8 mouse cellular contexts compared by ENCODE assay signal in the genomic region with DNA sequence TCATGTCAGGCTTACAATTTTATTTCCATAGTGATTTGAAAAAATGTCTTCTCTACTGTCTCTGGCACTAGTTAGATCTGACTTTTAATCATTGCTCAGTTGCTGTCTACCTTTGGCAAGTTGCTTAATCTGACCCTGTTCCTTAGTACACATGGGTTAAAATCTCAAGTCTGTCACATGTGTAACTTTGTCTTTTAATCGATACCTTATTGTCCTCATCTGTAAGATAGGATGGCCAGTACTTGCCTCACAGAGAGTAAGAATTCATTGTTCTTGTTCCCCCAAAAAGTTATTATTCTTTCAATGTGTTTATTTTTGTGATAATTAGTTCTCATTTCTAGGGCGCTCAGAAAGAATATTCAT. TPM values are rescaled to one million over a fixed set of nuclear protein-coding genes. Genes with fewer than 3 reads are reported as not detected.
DNase-seq lines count a peak whose midpoint lies in the region; ATAC-seq and TF ChIP-seq lines count a peak whose summit lies in the region.
"Had no signal": no experiment of that assay in that cellular context is flagged by ENCODE, and none has a peak within 500 bp of the region (broad histone marks: within the 10 kb centered on the region; RNA-seq: fewer than 3 reads in every experiment).

No protein-coding gene starts in this region.

- no peak for ATAC-seq in lung, postnatal 0 days
- no peak for ATAC-seq in forebrain, embryonic 12.5 days (ENCODE audit: low FRiP score)
- ATAC-seq in limb, embryonic 14.5 days (ENCODE audit: low FRiP score, low read depth) = no peak
- ATAC-seq in stomach, embryonic 15.5 days (ENCODE audit: insufficient read depth, low FRiP score, low read depth) = no peak

- peak overlapping the region; percentile 85 for H3K27ac ChIP-seq in lung, postnatal 0 days (ENCODE audit: low read length)
- H3K27ac ChIP-seq in forebrain, embryonic 12.5 days = peak overlapping the region; percentile 99
- H3K27ac ChIP-seq in limb, embryonic 14.5 days (replicated peaks; ENCODE audit: low read depth, low read length) = peak overlapping the region; percentile 90
- peak overlapping the region; percentile 97 for H3K27ac ChIP-seq in stomach, embryonic 15.5 days

- TF ChIP-seq CTCF in lung, postnatal 0 days (IDR thresholded peaks at IDR 0.05) = no peak

- no peak for TF ChIP-seq POLR2A in limb, embryonic 14.5 days (IDR thresholded peaks at IDR 0.05; ENCODE audit: borderline replicate concordance, extremely low read depth, insufficient read depth, insufficient read length)

- peaks cover 12% of the 10 kb centered on the region; the same call in 1 of the 2 replicates for H3K4me1 ChIP-seq in lung, postnatal 0 days (ENCODE audit: insufficient read depth, low read depth, low read length)
- peaks cover 23% of the 10 kb centered on the region for H3K4me1 ChIP-seq in forebrain, embryonic 12.5 days
- H3K4me1 ChIP-seq in limb, embryonic 14.5 days (ENCODE audit: control insufficient read depth, insufficient read depth, low read length) = peaks cover 13% of the 10 kb centered on the region
- 0 out of 2 replicates have a peak, but pooled peaks cover 9% of the 10 kb centered on the region for H3K4me1 ChIP-seq in stomach, embryonic 15.5 days

- H3K9ac ChIP-seq in lung, postnatal 0 days (replicated peaks; ENCODE audit: low read depth) = peak overlapping the region; percentile 57
- H3K9ac ChIP-seq in forebrain, embryonic 12.5 days = peak overlapping the region; percentile 62
- H3K9ac ChIP-seq in limb, embryonic 14.5 days (ENCODE audit: low read depth, low read length, severe bottlenecking) = peak overlapping the region; percentile 66; the same call in 1 of the 2 replicates
- H3K9ac ChIP-seq in stomach, embryonic 15.5 days = peak overlapping the region; percentile 51; the same call in 1 of the 2 replicates

- DNase-seq in lung, postnatal 0 days (ENCODE audit: low spot score) = no peak
- DNase-seq in lung, postnatal 36 days = no peak
- DNase-seq in limb, embryonic 14.5 days (ENCODE audit: low spot score) = no peak
- DNase-seq in right cerebral cortex, adult 18-20 months = no peak
- no peak for DNase-seq in spleen, postnatal 14 days (ENCODE audit: low spot score in 2 of 2)
- DNase-seq: thymus, adult 2 months had no signal

- H3K9me3 ChIP-seq in lung, postnatal 0 days (ENCODE audit: low read length) = no peaks in the 10 kb centered on the region
- H3K9me3 ChIP-seq in forebrain, embryonic 12.5 days = no peaks in the 10 kb centered on the region
- no peaks in the 10 kb centered on the region for H3K9me3 ChIP-seq in limb, embryonic 14.5 days (ENCODE audit: control insufficient read depth, low read length)
- no peaks in the 10 kb centered on the region for H3K9me3 ChIP-seq in stomach, embryonic 15.5 days

- H3K4me3 ChIP-seq in lung, postnatal 0 days (ENCODE audit: low read depth, low read length) = peak overlapping the region; percentile 99
- peak overlapping the region; percentile 88 for H3K4me3 ChIP-seq in forebrain, embryonic 12.5 days (replicated peaks)
- peak overlapping the region; percentile 95 for H3K4me3 ChIP-seq in limb, embryonic 14.5 days (replicated peaks; ENCODE audit: low read length)
- peak overlapping the region; percentile 85 for H3K4me3 ChIP-seq in stomach, embryonic 15.5 days (replicated peaks)

- 25% methylated on average over 2 of the region's 2 CpGs for WGBS in lung, postnatal 0 days
- 41% methylated on average over 2 of the region's 2 CpGs for WGBS in forebrain, embryonic 12.5 days
- WGBS in limb, embryonic 14.5 days = 36% methylated on average over 2 of the region's 2 CpGs
- WGBS in stomach, embryonic 15.5 days = 35% methylated on average over 2 of the region's 2 CpGs

- no peaks in the 10 kb centered on the region for H3K36me3 ChIP-seq in lung, postnatal 0 days (ENCODE audit: insufficient read depth, low read length)
- no peaks in the 10 kb centered on the region for H3K36me3 ChIP-seq in forebrain, embryonic 12.5 days (replicated peaks)
- H3K36me3 ChIP-seq in limb, embryonic 14.5 days (ENCODE audit: control insufficient read depth, insufficient read depth, low read length) = no peaks in the 10 kb centered on the region
- no peaks in the 10 kb centered on the region for H3K36me3 ChIP-seq in stomach, embryonic 15.5 days

- no peaks in the 10 kb centered on the region for H3K27me3 ChIP-seq in lung, postnatal 0 days (replicated peaks; ENCODE audit: insufficient read depth, low read length)
- no peaks in the 10 kb centered on the region for H3K27me3 ChIP-seq in forebrain, embryonic 12.5 days
- H3K27me3 ChIP-seq in limb, embryonic 14.5 days (ENCODE audit: control insufficient read depth, insufficient read depth, low read length) = no peaks in the 10 kb centered on the region
- no peaks in the 10 kb centered on the region for H3K27me3 ChIP-seq in stomach, embryonic 15.5 days (replicated peaks)

- no peak for TF ChIP-seq EP300 in lung, postnatal 0 days (IDR thresholded peaks at IDR 0.05)

- H3K4me2 ChIP-seq in lung, postnatal 0 days (replicated peaks; ENCODE audit: low read depth, low read length) = peak overlapping the region; percentile 60
- peak overlapping the region; percentile 57 for H3K4me2 ChIP-seq in forebrain, embryonic 12.5 days
- peak overlapping the region; percentile 65 for H3K4me2 ChIP-seq in limb, embryonic 14.5 days (replicated peaks; ENCODE audit: low read depth, low read length, severe bottlenecking)
- H3K4me2 ChIP-seq in stomach, embryonic 15.5 days = peak overlapping the region; percentile 65

RNA-seq across cellular contexts. Expression of gene Gatad2b, which starts 1.0 kb away (rescaled TPM):
- 9.2 and 10.1 TPM in 2 replicates for polyA plus RNA-seq in lung, postnatal 0 days (2015; fragmentation: Nextera tagmentation; extraction: Ambion mirVana)
- polyA plus RNA-seq in forebrain, embryonic 12.5 days (2016; fragmentation: Nextera tagmentation; extraction: Ambion mirVana) = 15.8 and 17.2 TPM in 2 replicates
- 39.9 and 44.6 TPM in 2 replicates for polyA plus RNA-seq in limb, embryonic 14.5 days (2012; rRNA removed)
- 16.8 and 17.6 TPM in 2 replicates for polyA plus RNA-seq in limb, embryonic 14.5 days (2014; fragmentation: Nextera tagmentation; extraction: Ambion mirVana)
- 10.5 and 10.8 TPM in 2 replicates for polyA plus RNA-seq in stomach, embryonic 15.5 days (2015; fragmentation: Nextera tagmentation; extraction: Ambion mirVana)

RNA-seq across cellular contexts. Expression of gene Dennd4b, which starts 27.0 kb away (rescaled TPM):
- polyA plus RNA-seq in lung, postnatal 0 days (2015; fragmentation: Nextera tagmentation; extraction: Ambion mirVana) = 2.3 and 2.7 TPM in 2 replicates
- polyA plus RNA-seq in forebrain, embryonic 12.5 days (2016; fragmentation: Nextera tagmentation; extraction: Ambion mirVana) = 6.0 and 7.9 TPM in 2 replicates
- 21.3 and 25.7 TPM in 2 replicates for polyA plus RNA-seq in limb, embryonic 14.5 days (2012; rRNA removed)
- 3.6 and 6.4 TPM in 2 replicates for polyA plus RNA-seq in limb, embryonic 14.5 days (2014; fragmentation: Nextera tagmentation; extraction: Ambion mirVana)
- polyA plus RNA-seq in stomach, embryonic 15.5 days (2015; fragmentation: Nextera tagmentation; extraction: Ambion mirVana) = 4.0 and 4.2 TPM in 2 replicates

RNA-seq across cellular contexts. Expression of gene Crtc2, which starts 38.0 kb away (rescaled TPM):
- polyA plus RNA-seq in lung, postnatal 0 days (2015; fragmentation: Nextera tagmentation; extraction: Ambion mirVana) = 11.9 and 16.2 TPM in 2 replicates
- 19.9 and 20.7 TPM in 2 replicates for polyA plus RNA-seq in forebrain, embryonic 12.5 days (2016; fragmentation: Nextera tagmentation; extraction: Ambion mirVana)
- 71.8 and 109 TPM in 2 replicates for polyA plus RNA-seq in limb, embryonic 14.5 days (2012; rRNA removed)
- 17.5 and 18.1 TPM in 2 replicates for polyA plus RNA-seq in limb, embryonic 14.5 days (2014; fragmentation: Nextera tagmentation; extraction: Ambion mirVana)
- polyA plus RNA-seq in stomach, embryonic 15.5 days (2015; fragmentation: Nextera tagmentation; extraction: Ambion mirVana) = 16.5 and 22.3 TPM in 2 replicates

RNA-seq across cellular contexts. Expression of gene Slc39a1, which starts 44.0 kb away (rescaled TPM):
- 143 and 152 TPM in 2 replicates for polyA plus RNA-seq in lung, postnatal 0 days (2015; fragmentation: Nextera tagmentation; extraction: Ambion mirVana)
- 32.8 and 42.8 TPM in 2 replicates for polyA plus RNA-seq in forebrain, embryonic 12.5 days (2016; fragmentation: Nextera tagmentation; extraction: Ambion mirVana)
- polyA plus RNA-seq in limb, embryonic 14.5 days (2012; rRNA removed) = 56.8 and 66.4 TPM in 2 replicates
- 104 and 111 TPM in 2 replicates for polyA plus RNA-seq in limb, embryonic 14.5 days (2014; fragmentation: Nextera tagmentation; extraction: Ambion mirVana)
- polyA plus RNA-seq in stomach, embryonic 15.5 days (2015; fragmentation: Nextera tagmentation; extraction: Ambion mirVana) = 104 and 111 TPM in 2 replicates

RNA-seq across cellular contexts. Expression of gene Creb3l4, which starts 48.7 kb away (rescaled TPM):
- 2.4 and 2.8 TPM in 2 replicates for polyA plus RNA-seq in lung, postnatal 0 days (2015; fragmentation: Nextera tagmentation; extraction: Ambion mirVana)
- polyA plus RNA-seq in forebrain, embryonic 12.5 days (2016; fragmentation: Nextera tagmentation; extraction: Ambion mirVana) = 5.3 and 5.5 TPM in 2 replicates
- 6.3 and 6.4 TPM in 2 replicates for polyA plus RNA-seq in limb, embryonic 14.5 days (2012; rRNA removed)
- 6.7 and 10.0 TPM in 2 replicates for polyA plus RNA-seq in limb, embryonic 14.5 days (2014; fragmentation: Nextera tagmentation; extraction: Ambion mirVana)
- 21.4 and 22.5 TPM in 2 replicates for polyA plus RNA-seq in stomach, embryonic 15.5 days (2015; fragmentation: Nextera tagmentation; extraction: Ambion mirVana)
